Mouse (Mus musculus) neutrophil, adult 83 days (primary cell): ENCODE data around the gene Pgf. TPM values are rescaled to one million over a fixed set of nuclear protein-coding genes. Genes with fewer than 3 reads are reported as not detected.

Experiments used
- total RNA-seq, 2 experiments: library from RNA; stranded (reverse); gene quantifications; one replicate each; pipeline ENCODE4 v1.2.4; 2023

The Pgf gene
- total RNA-seq: not detected

DNA sequence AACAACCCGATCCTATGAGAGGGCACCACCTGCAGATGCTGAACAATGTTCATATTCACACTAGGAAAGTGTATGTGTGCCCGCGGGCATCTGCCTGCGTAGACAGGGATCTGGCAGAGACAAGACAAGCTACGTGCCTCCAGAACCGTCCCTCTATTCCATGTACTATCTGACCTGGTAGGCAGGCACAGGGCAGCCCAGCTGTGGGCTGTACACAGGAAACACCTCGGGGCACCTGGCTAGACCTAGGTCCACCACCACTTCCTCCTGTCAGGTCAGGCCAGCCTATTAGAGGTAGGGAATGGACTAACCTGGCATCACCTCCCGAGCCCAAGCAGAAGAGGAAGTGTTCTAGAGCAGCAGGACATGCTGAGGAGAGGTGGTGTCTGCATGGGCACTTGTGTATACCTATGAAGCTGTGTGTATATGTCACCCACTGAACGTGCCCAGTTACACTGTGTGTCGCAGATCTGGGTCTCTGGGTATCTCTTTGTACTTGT, at the start of gene Pgf:
Gene Pgf, minus strand, starts transcription at position 51 of the 500 bp plus-strand sequence.

DNA sequence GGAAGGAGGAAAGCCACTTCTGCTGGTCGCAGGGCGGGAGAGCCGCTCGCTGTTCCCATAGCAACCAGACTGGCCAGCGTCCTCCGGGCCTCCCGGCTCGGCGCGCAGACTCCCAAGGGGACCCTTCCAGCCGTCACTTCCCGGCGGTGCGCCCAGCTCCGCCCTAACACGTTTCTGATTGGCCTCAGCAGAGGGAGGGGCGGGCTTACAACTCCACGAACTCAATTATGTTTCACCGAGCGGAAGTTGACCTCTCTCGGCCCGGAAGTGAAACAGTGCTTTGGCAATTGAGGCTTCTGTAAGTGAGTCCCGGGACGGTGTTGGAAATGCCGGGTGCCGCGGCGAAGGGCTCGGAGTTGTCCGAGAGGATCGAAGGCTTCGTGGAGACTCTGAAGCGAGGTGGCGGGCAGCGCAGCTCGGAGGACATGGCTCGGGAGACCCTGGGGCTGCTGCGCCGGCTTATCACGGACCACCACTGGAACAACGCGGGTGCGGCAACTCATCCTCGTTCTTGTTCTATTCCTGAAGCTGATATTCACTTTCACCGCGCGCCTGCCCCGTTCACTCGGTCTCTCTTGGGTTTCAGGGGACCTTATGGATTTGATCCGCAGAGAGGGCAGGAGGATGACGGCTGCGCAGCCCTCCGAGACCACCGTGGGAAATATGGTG, 41.8 kb upstream of the Pgf start, which contains the start of gene Eif2b2:
Gene Eif2b2, plus strand, starts transcription at position 246 of the 669 bp plus-strand sequence.

DNA sequence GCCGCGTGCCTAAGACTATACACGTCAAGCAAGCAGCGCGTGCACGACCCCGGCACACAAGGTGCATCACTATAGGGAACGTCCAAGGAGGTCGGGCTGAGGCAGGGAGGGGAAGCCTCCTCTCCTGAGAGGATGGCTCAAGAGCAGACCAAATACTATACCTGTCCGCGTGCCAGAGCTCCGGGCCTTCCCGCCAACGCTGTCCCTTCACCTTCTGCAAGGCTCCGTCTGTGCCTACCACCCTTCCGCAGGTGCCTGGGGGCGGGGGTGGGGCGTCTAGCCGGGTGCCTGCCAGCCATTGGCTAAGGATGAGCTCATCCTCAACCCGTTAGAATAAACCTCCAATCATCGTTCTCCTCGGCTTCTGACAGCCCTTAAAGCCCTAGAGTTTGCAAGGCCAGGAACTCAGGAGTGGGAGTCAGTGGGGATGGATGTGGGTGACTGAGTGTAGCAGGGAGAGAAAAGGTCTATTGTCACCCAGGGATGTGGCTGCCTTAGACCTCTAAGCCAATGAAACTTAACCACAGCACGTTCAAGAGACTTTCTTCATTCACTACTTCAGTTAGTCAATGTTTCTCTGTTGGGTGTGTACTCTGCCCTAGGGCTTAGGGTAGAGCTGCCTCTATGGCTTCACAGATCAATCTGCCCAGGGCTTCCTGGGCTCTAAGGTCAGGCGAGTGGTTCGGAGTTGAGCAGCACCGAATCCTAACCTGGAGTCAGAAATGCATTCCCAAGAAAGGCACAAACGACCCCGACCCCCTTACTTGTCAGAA, 26.4 kb downstream of the Pgf start, which contains the start of gene Rps6kl1:
Gene Rps6kl1, minus strand, starts transcription at position 263 of the 773 bp plus-strand sequence.

Other genes with a start within 250 kb of the Pgf start
- 10 to 100 TPM; 41.9 to 44.0 TPM for gene Fcf1, start 206.9 kb downstream of the Pgf start, total RNA-seq
- 10 to 100 TPM; 38.3 to 41.5 TPM for gene Arel1, start 206.9 kb downstream of the Pgf start, total RNA-seq
- 10 to 100 TPM; 31.4 to 32.7 TPM for gene Ylpm1, start 181.5 kb downstream of the Pgf start, total RNA-seq
- gene Prox2, start 67.0 kb downstream of the Pgf start, total RNA-seq: 1 to 10 TPM; 5.7 to 7.3 TPM
- gene Dlst, start 67.0 kb downstream of the Pgf start, total RNA-seq: 100 to 1,000 TPM; 247 to 279 TPM
- under 1 TPM in 1 of 2 experiments, not detected in 1; 0.15 TPM for gene Rps6kl1, start 26.5 kb downstream of the Pgf start, total RNA-seq
- gene Eif2b2, start 41.7 kb upstream of the Pgf start, total RNA-seq: 10 to 100 TPM; 71.0 to 82.4 TPM
- gene Mlh3, start 92.8 kb upstream of the Pgf start, total RNA-seq: 1 to 10 TPM; 4.1 to 5.3 TPM
- 10 to 100 TPM; 14.2 to 18.8 TPM for gene Acyp1, start 110.6 kb upstream of the Pgf start, total RNA-seq
- not detected for gene Zc2hc1c, start 110.8 kb upstream of the Pgf start, total RNA-seq
- 10 to 100 TPM; 53.4 to 53.7 TPM for gene Nek9, start 161.6 kb upstream of the Pgf start, total RNA-seq
- gene Tmed10, start 197.1 kb upstream of the Pgf start, total RNA-seq: 100 to 1,000 TPM; 212 to 215 TPM